Mouse (Mus musculus) layer of hippocampus, postnatal 14 days (tissue): ENCODE data around the gene Cd34. TPM values are rescaled to one million over a fixed set of nuclear protein-coding genes. Genes with fewer than 3 reads are reported as not detected.

Experiments used
- DNase-seq, 2 experiments: peaks; one replicate each; pipeline ENCODE4 v3.0.0; 2021 to 2022; ENCODE audit warnings: low spot score in 2 of 2, mixed read lengths in 1 of 2
- total RNA-seq, 2 experiments: library from RNA; stranded (reverse); gene quantifications; 2 replicates each; pipeline ENCODE4 v1.2.3; 2021

Cd34 gene
- total RNA-seq, 2 experiments from 2014 or later, result 32.1 to 33.2 TPM

DNA sequence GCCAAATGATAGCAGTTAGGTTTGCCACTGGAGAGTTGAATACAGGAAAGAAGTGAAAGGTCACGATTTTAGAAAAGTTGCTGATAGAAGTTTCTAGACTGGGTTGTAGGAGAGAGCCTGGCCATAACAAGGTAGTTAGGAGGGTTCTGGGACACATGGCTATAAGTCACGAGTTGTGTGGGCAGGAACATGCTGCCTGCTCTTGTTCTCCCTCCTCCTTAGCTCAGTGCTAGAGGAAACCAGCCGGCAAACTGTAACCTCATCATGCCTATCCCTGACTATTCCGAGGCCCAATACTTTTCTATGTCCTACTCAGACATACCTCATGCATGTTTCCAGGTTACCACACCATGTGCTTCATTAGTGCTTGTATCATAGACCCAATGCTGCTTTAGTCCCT lies 64.7 kb downstream of the Cd34 start:
- no peak for DNase-seq

DNA sequence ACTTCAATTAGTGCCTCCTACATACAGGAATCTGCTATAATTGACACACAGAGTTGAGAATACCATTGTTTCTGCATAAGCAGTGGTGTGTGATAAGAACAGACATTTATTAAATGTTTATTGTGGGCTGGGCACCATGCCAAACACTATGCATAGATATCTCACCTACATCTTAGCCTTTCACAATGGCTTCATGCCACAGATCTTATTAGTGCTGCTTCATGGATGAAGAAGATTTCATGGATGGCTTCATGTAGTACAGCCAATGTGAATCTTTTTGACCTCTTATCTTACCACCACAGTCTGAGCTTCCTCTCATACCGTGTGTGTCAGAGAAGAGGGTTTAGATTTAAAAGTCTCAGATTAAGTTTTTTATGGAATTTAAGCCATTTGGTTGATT lies 65.6 kb downstream of the Cd34 start:
- no peak for DNase-seq

DNA sequence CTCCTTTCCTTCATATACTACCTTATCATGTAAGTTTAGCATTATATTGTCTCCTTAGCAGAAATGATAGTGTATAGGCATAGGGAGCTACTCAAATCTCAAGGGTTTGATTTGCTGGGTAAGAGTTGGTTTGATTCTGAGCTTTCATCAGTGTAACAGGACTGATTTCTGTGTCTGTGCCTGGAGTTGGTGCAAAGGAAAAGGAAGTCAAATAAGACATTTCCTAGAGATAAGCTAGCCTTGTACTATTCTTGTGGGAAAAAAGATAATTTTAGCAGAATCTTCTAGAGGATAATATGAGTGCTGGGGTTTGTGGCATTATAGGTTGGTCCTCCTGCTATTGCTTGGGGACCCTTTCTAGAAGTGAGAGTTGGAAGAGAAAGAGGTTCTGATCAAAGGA lies 67.6 kb downstream of the Cd34 start:
- DNase-seq, result no peak

Other genes with a start within 250 kb of the Cd34 start
- gene Cd46, start 153.4 kb downstream of the Cd34 start, total RNA-seq, result 1 to 10 TPM; 2.9 to 4.4 TPM
- gene Cr1l, start 192.8 kb downstream of the Cd34 start, total RNA-seq, result 10 to 100 TPM; 31.1 to 36.9 TPM
- under 1 TPM; 0.37 to 0.50 TPM for gene Cr2, start 237.9 kb downstream of the Cd34 start, total RNA-seq